Mouse (Mus musculus) spleen, postnatal 14 days (tissue): Measurements from ENCODE around the gene AL732309.1.
"Not testable (repeated sequence)": the region's sequence is repeated elsewhere in the genome, so short reads cannot be mapped to it uniquely, and the experiment has no call there.

Experiments used
- DNase-seq, 2 experiments: peaks; one replicate each; pipeline ENCODE4 v3.0.0; 2021 to 2022; ENCODE audit warnings: low spot score in 2 of 2

The AL732309.1 gene

GRCm38 (mm10) chr2:25267746-25268309 is 21.2 kb upstream of the AL732309.1 start:
- no peak for DNase-seq

- DNase-seq: no peak
These were observed 20.6 kb upstream of the AL732309.1 start for GRCm38 (mm10) chr2:25267241-25267640.

GRCm38 (mm10) chr2:25266720-25267119 is 20.1 kb upstream of the AL732309.1 start:
- DNase-seq: no peak

- no peak for DNase-seq
These were observed 19.4 kb upstream of the AL732309.1 start for GRCm38 (mm10) chr2:25265897-25266656.

- no peak for DNase-seq
These were observed 18.2 kb upstream of the AL732309.1 start for GRCm38 (mm10) chr2:25264851-25265250.

GRCm38 (mm10) chr2:25264286-25264660 is 17.6 kb upstream of the AL732309.1 start:
- no peak for DNase-seq

GRCm38 (mm10) chr2:25263623-25264285 is 17.1 kb upstream of the AL732309.1 start:
- no peak for DNase-seq

GRCm38 (mm10) chr2:25262795-25263622 is 16.3 kb upstream of the AL732309.1 start:
- DNase-seq: peak in 1 of 2 experiments; percentile 33

- peak; percentile 91 to 93 for DNase-seq
These were observed 15.7 kb upstream of the AL732309.1 start, which contains the start of gene Tprn for GRCm38 (mm10) chr2:25262291-25262767. TSS of gene Tprn (plus strand) at chr2:25262618.

GRCm38 (mm10) chr2:25261870-25262269 is 15.2 kb upstream of the AL732309.1 start:
- no peak for DNase-seq

GRCm38 (mm10) chr2:25258887-25259286 is 12.2 kb upstream of the AL732309.1 start:
- DNase-seq: no peak

- not testable (repeated sequence) for DNase-seq
These were observed 10.6 kb upstream of the AL732309.1 start for GRCm38 (mm10) chr2:25257250-25257649.

- peak in 1 of 2 experiments; percentile 61 for DNase-seq
These were observed 9.9 kb upstream of the AL732309.1 start for GRCm38 (mm10) chr2:25256443-25257109.

GRCm38 (mm10) chr2:25255284-25255779 is 8.7 kb upstream of the AL732309.1 start, which contains the start of gene Tmem203:
TSS of gene Tmem203 (plus strand) at chr2:25255439.
- DNase-seq: peak; percentile 73 to 82

GRCm38 (mm10) chr2:25252331-25252730 is 5.7 kb upstream of the AL732309.1 start:
- no peak for DNase-seq

- DNase-seq: no peak
These were observed 2.5 kb downstream of the AL732309.1 start for GRCm38 (mm10) chr2:25244144-25244543.

GRCm38 (mm10) chr2:25243342-25243741 is 3.3 kb downstream of the AL732309.1 start:
- DNase-seq: no peak

GRCm38 (mm10) chr2:25242101-25242506 is 4.6 kb downstream of the AL732309.1 start, which contains the start of the genes Rnf208 and Cysrt1:
TSS of gene Rnf208 (plus strand) at chr2:25242255.
TSS of gene Cysrt1 (minus strand) at chr2:25242452.
- DNase-seq: no peak

- DNase-seq: no peak
These were observed 5.3 kb downstream of the AL732309.1 start for GRCm38 (mm10) chr2:25241438-25241775.

- peak in 1 of 2 experiments; percentile 33 for DNase-seq
These were observed 5.8 kb downstream of the AL732309.1 start for GRCm38 (mm10) chr2:25240723-25241437.
